Mouse (Mus musculus) left cerebral cortex, adult 9 months (tissue): ENCODE measurements around the gene Rap1a.

Experiments used
- DNase-seq, 2 experiments: peaks; one replicate each; pipeline ENCODE4 v3.0.0; 2022; ENCODE audit warnings: low spot score in 2 of 2

The Rap1a gene

GRCm38 (mm10) chr3:105763132-105763851, 37.8 kb downstream of the Rap1a start:
- no peak for DNase-seq

GRCm38 (mm10) chr3:105760063-105760462, 41.1 kb downstream of the Rap1a start:
- DNase-seq, result no peak

GRCm38 (mm10) chr3:105758658-105759057, 42.5 kb downstream of the Rap1a start:
- DNase-seq, result no peak

GRCm38 (mm10) chr3:105758098-105758497, 43.0 kb downstream of the Rap1a start:
- DNase-seq, result no peak

GRCm38 (mm10) chr3:105757323-105758083, 43.6 kb downstream of the Rap1a start:
- DNase-seq, result no peak

- DNase-seq, result no peak
Observed at GRCm38 (mm10) chr3:105756505-105756904, 44.6 kb downstream of the Rap1a start.

GRCm38 (mm10) chr3:105755123-105755522, 46.0 kb downstream of the Rap1a start:
- DNase-seq, result no peak

- DNase-seq, result no peak
Observed at GRCm38 (mm10) chr3:105754184-105754583, 47.0 kb downstream of the Rap1a start.

GRCm38 (mm10) chr3:105750810-105751209, 50.3 kb downstream of the Rap1a start:
- no peak for DNase-seq

GRCm38 (mm10) chr3:105746542-105746941, 54.6 kb downstream of the Rap1a start:
- DNase-seq, result no peak

- DNase-seq, result no peak
Observed at GRCm38 (mm10) chr3:105737666-105738065, 63.5 kb downstream of the Rap1a start.

GRCm38 (mm10) chr3:105737070-105737469, 64.1 kb downstream of the Rap1a start:
- DNase-seq, result no peak

GRCm38 (mm10) chr3:105736148-105736547, 65.0 kb downstream of the Rap1a start:
- DNase-seq, result no peak

- DNase-seq, result no peak
Observed at GRCm38 (mm10) chr3:105735285-105735684, 65.9 kb downstream of the Rap1a start.

- DNase-seq, result no peak
Observed at GRCm38 (mm10) chr3:105733538-105733937, 67.6 kb downstream of the Rap1a start.

- DNase-seq, result no peak
Observed at GRCm38 (mm10) chr3:105732360-105732759, 68.8 kb downstream of the Rap1a start.

GRCm38 (mm10) chr3:105726037-105726436, 75.1 kb downstream of the Rap1a start:
- peak in 1 of 2 experiments; percentile 63 for DNase-seq

- no peak for DNase-seq
Observed at GRCm38 (mm10) chr3:105722510-105722909, 78.6 kb downstream of the Rap1a start.

GRCm38 (mm10) chr3:105721681-105722201, 79.4 kb downstream of the Rap1a start:
- DNase-seq, result no peak

GRCm38 (mm10) chr3:105720514-105720913, 80.6 kb downstream of the Rap1a start:
- no peak for DNase-seq

GRCm38 (mm10) chr3:105719979-105720378, 81.2 kb downstream of the Rap1a start:
- no peak for DNase-seq

- no peak for DNase-seq
Observed at GRCm38 (mm10) chr3:105718746-105719145, 82.4 kb downstream of the Rap1a start.
